Mouse (Mus musculus) B cell, adult 2 months (primary cell): ENCODE results near the gene Dusp9.

Experiments
- DNase-seq, 2 experiments: peaks; one replicate each; pipeline ENCODE4 v3.0.0; 2022

Gene Dusp9

DNA sequence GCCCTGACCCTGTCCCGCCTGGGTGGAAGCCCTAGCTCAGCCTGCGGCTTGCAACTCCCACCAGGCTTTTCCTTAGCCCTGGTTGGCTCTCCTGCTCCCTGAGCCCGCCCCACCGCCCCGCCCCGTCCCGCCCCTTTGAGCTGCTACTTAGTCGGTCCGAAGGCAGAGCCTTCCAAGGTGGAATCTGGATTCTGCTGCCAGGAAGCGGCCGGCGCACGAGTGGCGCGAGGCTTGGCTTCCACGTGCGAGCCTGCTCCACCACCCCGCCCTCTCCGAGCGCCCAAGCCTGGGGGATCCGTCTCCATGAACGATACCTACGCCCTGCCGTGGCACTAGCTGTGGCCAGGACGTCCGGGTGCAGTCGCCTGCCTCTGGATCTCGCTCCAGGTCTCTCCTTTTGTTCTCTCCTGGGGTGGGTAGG, at the start of gene Dusp9:
TSS of gene Dusp9 (plus strand) at position 165 of the 421 bp plus-strand sequence.
- DNase-seq, result no peak

DNA sequence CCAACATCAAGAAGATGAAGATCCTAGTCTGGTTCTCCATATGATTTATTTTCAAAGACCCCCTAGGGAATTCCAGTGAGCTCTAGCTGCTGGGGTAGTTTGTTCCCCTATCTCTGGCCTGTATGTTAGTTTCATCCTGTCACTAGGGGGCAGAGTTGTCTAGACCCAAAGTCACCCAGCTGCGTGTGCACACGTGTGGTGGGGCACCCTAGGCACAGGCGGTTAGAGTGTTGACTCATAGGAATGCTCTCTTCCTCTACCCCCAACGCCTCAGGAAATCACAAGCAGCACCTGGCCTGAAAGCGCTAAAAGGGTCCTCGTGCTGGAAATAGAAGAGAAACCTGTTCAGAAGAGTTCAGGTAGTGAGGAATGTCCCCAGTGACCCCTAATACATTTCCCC, 46.0 kb upstream of the Dusp9 start:
- peak; percentile 30 to 51 for DNase-seq

DNA sequence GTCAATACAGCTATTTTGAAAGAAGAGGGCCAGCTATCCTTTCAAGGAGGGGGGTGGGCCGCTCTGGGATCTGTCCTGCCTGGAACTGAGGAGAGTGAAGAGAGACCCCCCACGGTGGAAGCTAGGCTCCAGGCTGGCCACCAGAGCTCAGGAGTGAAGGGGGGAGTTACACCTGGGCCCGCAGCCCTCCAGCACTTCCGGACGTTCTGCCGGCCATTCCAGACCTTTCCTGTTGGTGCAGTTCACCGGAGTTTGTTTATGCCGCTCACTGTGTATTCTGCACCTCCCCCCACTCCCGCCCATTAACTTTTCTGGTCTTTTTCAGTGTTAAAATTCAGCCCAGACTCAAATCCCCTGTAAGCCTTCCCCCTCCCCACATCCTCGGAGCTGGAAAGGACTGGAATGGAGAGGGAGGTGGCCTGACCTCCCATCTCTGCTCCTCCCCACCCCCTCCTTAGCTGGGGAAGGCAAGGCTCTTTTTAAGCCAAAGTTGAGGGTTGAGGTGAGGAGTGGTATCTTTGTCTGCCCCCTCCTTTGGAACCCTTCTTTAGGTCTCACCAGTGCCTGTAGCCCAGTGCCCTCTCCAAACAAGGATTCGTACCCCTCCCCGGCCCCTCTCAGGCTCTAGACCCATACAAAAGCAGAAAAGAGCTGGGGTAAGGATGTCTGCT, 44.6 kb upstream of the Dusp9 start:
- DNase-seq, result no peak

DNA sequence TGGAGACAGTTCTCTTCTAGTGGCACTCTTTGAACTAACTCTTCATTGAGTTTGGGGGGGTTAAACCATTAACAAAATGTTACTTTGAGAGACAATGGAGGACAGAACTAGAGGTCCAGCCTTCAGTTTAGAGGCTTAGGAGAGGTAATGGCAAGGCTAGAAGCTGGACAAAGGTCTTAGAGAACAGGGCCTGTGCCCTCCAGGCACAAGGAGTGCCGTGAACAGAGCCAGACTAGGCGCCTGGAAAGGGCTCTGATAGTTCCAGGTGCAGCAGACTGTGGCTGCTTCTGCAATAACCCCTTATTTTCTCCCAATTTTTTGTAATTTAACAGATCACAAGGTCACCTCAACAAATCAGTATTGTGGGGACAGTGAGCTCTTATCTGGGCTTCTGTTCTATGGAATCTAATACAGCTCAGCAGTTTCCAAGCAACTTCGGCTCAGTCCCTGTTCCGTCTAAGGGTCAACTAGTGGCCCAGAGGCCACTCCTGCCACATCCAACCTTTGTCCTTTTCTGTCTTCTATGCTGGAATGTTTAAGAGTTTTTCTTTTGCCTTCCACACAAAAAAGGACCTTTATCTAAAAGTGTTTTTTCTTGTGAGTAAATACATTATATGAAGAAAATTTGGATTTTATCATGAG, 43.8 kb upstream of the Dusp9 start:
- DNase-seq, result no peak

DNA sequence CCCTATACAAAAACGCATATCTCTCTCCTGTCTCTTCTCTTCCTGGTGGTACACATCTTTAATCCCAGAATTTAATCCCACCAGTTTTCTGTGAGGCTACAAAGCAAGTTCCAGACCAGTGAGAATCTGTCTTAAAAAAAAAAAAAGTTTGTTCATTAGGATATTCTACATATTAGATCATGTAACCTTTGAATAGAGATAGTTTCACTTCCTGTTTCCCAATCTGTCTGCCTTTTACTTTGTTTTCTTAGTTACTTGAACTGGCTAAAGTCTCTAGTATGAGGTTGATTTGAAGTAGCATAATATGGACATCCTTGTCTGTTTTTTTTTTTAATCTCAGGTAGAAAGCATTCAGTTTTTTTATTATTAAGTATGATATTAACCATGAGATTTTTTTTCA, 37.8 kb upstream of the Dusp9 start:
- DNase-seq, result peak in 1 of 2 experiments; percentile 1

DNA sequence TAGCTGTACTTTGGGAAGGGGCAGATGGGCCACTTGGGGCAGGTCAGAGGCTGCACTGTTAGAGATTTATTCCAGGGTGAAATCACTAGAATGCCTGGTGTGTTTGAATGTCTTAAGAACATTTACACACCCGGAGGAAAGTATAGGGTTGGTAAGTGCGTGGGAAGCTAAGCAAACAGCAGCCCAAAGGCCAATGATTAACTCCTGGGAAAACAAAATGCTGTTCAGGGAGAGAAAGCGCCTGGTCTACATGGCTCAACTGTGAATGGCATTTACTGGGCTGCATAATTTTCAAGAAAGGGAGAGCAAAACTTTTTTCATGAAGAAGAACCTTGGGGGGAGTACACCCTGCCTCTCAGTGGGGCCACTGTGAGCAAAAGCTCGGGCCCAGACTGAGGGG, 25.6 kb upstream of the Dusp9 start:
- DNase-seq, result no peak

DNA sequence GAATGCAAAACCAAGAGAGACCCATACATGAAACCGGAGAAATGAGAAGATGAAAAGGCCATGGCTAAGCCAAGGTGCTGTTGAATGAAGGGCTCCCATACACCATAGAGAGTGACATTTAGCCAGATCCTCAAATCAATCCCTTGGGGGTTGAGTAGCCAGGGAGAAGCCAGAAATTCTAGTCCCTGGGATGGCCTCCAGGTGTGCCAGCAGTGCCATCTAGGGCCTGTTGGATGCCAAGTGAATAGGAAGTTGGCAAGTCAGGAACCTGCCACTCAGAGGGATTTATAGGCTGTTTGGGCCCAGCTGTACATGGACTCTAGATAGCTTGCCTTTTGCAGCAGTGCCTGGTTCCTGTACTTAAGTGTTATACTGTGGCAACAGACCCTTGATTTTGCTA, 23.3 kb upstream of the Dusp9 start:
- DNase-seq, result no peak

DNA sequence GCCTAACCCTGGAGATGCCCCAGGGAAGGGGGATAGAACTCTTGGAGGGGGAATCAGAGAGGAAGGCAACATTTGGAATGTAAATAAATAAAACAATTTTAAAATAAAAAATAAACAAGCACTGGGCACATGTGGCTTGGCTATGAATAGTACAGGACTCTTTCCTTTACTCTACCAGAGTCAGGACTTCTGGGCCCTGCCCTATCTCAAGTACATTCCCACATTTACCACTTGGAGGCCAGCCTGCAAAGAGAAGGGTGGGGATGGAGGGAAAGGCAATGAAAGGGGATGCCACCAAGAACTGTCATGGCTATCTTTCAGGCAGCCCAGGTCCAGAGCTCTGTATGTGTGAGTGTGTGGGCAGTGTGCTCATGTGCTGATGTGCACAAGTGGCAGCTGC, 19.8 kb upstream of the Dusp9 start:
- DNase-seq, result no peak

DNA sequence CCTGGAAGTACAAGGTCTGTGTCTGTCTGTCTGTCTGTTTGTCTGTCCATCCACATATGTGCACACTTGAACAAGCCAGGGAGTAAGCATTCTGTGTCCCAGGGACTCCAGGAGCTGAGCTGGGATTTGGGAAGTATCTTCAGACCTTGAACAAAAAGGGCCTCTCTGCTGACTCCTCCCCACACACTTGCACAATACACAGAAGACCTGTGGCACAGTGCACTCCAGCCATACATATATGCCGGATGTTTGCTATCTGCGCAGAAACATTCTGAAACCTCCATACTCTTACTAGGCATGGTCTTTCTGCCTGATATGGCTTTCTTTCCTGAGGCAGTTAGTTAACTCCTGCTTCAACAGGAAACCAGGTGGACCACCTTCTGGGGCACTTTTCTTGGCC, 19.3 kb upstream of the Dusp9 start:
- DNase-seq, result no peak

DNA sequence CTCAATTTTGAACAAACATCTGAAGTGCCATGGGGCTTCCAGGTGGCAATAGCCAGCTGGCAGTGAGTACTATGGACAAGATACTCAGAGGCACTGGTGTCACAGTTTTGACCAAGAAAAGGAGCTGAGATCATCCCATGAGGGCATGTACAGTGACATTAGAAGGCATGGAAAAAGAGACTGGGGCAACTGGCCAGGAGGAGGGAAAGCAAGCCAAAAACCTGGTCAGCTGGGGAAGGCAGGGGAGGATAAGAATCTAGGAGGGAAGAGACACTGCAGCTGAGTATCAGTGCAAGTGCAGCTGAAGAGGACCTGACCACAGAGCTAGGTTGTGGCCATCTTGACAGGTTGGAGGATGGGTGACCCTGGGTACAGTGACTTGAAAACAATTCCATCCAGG, 12.2 kb upstream of the Dusp9 start:
- no peak for DNase-seq

DNA sequence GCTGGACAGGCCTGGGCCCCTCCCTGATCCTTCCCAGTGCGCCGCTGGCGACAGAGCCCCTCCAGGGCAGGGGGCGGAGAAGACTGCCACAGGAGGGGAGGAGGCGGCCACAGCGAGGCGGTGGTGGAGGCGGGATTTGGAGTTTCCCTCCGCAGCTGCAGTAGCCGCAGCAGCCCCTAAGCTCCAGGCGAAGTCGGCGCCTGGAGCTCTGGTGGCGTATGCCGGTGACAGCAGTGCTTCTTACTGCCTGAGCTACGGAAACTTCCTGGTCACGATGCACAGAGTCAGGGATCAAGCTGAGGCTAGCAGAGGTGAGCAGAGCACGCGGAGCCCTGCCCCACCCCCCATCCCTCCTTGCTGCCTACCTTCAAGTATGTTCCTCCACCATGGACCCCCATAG, 3.8 kb upstream of the Dusp9 start:
- DNase-seq, result no peak

DNA sequence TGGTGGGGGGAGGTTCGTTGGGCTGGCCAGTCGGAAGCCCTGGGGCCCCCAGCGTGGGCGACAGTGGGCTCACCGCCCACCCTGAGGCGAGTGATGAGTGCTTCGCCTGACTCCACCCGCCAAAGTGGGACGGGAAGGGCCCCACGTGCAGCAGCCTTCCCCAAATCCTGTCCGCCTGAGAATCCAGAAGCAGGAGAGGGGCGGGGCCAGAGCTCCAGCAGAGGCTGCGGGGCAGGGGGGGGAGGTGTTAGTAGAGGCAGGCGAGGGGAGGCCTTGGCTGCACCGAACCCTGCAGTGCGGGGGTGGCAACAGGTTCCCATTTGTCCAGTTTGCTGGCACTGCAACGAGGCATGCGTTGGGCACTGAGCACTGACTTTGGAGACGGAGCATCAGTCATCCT, 1.8 kb upstream of the Dusp9 start:
- no peak for DNase-seq

DNA sequence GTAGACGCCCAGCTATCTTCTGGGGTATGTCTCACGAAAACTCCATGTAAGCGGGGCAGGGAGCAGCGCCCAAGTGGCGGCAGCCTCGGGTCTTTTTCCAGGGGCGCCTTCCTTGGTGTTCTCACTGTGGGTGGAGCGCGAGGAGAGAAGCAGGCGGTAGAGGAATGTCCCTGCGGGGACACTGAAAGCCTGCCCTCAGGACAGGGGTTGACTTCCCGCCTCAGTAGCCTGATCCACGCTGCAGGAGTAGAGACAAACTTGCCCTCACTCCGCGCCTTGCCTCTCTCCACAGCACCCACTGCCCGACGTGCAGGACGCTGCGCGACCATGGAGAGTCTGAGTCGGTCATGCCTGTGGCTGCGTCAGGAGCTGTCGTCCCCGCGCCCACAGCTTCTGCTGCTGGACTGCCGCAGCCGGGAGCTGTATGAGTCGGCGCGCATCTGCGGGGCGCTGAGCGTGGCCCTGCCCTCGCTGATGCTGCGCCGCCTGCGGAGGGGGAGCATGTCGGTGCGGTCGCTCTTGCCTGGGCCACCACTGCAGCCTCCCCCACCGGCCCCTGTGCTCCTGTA, 766 bp downstream of the Dusp9 start:
- no peak for DNase-seq

DNA sequence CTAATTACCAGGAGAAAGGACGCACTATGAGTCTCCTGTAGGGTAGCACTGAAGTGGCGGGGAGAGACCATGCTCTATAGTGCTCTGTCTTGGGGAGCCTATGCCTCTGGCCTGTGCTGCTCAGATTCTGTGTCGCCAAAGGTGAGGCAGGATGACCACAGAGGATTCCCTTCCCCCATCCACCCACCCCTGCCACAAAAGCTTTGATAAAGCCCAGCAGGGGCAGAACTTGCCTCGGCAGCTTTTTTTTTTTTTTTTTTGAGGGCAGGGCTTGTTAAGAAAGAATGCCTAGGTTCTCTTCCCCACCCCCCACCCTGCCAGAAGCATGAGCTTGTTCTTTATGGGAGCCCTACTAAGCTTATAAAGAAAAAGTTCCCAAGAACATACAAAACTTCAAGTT, 5.9 kb downstream of the Dusp9 start:
- no peak for DNase-seq

DNA sequence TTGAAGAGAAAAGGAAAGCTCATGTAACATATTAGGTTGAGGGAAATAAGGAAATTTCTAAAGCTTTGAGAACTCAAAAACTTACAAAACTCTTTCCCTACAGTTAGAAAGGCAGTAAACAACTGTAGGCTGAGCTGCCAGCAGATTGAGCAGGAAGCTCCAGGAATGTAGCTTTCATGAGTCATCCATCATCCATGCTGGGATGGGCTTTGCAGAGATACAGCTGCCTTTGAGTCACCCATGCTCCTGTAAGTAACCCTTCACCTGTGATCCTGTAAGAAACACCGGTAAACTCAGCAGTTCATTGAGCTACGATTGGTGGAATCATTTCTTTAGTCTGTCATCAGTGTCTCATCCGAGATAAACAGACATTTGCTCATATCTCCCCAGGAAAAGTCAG, 11.7 kb downstream of the Dusp9 start:
- DNase-seq, result no peak

DNA sequence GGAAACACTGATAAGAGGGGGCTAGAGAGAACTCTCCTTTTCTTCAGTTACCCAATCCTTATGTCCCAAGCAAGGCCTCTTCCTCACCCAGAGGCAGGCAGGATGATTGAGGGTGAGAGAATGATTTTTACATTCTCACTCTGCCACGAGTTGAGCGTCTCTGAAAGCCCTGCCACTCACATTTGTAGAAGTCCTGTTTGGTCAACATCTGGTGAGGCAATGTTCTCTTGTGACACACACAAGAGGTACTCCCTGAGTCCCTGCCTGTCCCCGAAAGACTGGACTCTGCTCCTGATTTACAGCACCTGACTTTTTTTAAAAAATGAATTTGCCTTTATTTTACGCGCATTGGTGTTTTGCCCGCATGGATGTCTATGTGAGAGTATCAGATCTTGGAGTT, 14.2 kb downstream of the Dusp9 start:
- DNase-seq, result no peak

DNA sequence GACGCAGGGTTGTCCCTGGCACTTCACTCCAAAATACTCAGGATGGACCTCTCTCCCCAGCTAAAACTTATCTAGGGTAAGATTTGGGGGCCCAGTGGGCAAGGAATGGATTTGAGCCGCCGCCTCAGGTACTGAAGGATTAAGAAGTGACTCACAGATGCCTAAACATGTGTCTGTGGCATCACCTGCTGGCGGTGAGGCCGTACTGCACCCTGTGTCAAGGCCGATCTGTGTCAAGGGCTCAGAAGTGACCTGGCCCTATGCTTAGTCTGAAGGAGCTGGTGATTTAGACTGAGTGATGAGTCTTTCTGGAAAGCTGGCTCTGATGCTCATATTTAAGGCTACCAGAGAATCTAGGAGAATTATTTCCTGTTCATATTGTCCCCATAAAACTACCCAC, 15.0 kb downstream of the Dusp9 start:
- peak; percentile 43 to 76 for DNase-seq

DNA sequence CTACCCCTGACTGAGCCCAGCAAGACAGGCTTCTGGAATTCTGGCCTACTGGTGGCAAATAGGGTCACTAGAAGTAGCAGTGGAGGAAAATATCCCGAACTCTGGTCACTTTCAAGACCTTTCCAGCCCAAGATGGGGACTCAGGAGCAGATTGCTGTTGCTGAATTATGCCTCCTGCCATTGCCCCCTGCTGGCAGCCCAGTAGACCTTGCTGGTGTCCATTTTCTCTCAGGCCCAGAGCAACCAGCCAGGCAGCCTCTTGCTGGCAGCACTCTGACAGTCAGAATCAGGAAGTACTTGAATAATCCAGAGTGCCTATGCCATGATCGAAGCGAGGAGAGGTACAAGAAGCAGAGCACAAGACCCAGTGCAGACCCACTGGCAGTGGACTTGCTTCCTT, 16.3 kb downstream of the Dusp9 start:
- peak; percentile 40 to 45 for DNase-seq

DNA sequence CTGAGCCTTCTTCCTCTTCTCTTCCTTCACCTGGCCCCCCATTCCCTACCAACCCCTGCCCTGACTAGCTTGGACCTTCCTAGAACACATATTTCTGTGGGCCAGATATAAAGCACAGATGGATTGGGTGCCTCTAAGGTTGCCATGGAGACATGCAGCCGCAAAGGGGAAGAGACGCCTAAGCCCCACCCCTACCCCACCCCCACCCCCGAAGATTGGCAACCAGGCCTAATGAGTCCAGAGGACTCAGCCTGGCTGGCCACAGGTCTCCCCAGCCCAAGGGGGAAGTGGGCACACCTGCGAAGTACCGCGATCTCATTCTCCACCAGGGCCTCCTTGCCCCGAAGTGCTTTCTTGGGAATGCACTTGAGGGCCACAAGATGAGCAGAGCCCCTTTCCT, 19.2 kb downstream of the Dusp9 start:
- no peak for DNase-seq

DNA sequence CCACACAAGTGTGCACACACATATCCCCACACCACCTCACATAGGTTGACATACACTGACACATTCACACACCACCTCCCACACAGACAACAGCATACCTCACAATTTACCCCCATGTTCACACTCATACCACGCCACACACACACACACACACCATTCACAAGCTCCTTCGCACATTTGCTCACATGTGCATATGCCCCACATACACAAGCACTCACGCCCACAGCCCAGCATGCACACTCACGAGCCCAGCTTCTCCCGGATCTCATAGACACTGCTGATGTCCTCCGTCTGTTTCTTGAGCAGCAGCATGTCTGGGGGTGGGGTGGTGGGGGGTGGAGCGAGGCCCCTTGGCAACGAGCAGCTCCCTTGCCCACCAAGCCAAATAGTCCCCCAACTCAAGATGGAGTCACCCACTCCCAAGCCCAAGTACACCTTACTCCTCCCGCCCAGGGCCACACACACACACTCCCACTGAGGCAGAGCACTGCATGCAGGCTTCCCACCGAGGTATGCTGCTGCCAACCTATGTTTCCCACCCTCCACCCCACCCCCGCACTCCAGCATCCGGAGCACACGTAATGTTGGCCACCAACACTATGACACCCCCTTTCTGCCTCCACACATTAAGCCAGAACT, 19.8 kb downstream of the Dusp9 start:
- no peak for DNase-seq

DNA sequence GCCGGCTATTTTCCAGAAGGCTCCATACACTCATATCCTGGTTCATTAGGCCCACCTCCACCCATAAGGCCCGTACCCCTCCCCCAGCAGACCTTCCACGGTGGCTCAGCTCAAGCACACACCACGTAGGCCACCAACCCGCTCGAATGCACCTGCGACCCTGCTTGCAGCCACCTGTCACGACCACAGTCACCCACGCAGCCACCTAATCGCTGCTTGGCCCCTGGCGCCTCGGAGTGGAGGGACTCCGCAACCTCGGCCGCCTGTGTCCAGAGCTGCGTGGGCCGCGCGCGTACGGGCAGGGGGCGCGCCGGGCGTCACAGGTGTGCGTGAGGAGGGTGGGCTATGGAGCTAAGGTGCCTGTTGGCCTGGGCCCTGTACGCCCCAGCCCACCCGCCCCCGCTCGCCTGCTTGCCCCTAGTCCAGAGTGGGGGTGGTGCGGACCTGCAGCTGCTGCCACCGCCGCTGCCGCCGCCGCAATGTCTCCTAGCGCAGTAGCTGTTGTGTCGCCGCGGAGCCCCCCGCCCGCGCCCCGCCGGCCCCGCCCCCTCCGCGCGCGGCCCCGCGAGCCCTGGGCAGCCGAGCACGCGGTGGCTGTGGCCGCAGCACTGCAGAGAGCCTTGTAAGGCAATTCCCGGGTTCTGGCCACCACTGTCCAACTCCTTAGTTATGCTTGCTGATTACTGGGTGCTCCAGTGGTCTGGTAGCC, 20.5 kb downstream of the Dusp9 start, which contains the start of gene Pnck:
TSS of gene Pnck (minus strand) at position 543 of the 709 bp plus-strand sequence.
- DNase-seq, result no peak

DNA sequence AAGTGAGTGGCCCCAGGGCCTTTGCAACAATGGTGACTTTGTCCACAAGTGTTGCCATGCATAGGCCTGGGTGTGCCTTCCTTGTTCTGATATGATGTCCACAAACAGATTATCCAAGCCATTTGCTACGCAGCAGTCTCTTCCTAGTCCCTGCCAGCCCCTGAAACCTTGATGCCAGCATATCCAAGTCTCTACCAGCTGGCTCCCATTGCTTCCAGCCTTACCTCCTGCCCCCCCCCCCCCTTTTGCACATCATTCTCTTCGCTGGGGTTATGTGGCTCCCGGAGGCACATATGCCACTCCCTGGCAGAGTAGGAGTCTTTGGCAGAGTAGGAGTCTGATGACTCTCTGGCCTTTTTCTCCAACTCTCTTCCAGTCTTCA, 21.1 kb downstream of the Dusp9 start:
- no peak for DNase-seq

DNA sequence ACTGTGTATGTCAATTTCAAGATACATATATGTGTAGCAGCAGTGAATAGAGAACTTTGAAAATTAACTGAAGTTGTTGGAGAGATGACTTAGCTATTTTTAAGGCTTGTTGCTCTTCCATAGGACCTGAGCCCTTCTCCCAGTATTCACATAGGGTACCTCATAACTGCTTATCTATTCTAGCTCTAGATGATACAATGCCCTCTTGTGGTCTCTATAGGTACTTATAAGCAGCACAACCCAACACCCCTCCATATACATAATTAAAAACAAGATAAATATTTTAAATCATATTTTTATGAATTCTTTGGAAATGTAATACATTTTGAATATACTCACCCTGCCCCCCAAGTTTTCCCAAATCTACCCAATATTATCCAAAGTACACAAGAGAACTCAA, 23.9 kb downstream of the Dusp9 start:
- no peak for DNase-seq
